Mouse (Mus musculus) retina, embryonic 14.5 days (tissue): ENCODE measurements at regions not wholly inside any gene's neighbourhood (a gene's known extent, or its start where the extent isn't known, plus 50 kb on each side); places are given as distances from the start of the nearest gene placed in this dataset.

ENCODE experiments used
- DNase-seq: peaks from one replicate; pipeline ENCODE4 v3.0.0-alpha.2; 2015; ENCODE audit warnings: low spot score

GRCm38 (mm10) chr2:46179741-46180140 lies 1062.5 kb upstream of the Zeb2 start:
- no peak for DNase-seq

- DNase-seq = no peak
These were observed 1051.3 kb upstream of the Zeb2 start for GRCm38 (mm10) chr2:46168488-46168887.

- DNase-seq = no peak
These were observed 1032.7 kb upstream of the Zeb2 start for GRCm38 (mm10) chr2:46149848-46150247.

- no peak for DNase-seq
These were observed 1002.7 kb upstream of the Zeb2 start for GRCm38 (mm10) chr2:46119871-46120270.

GRCm38 (mm10) chr2:46106991-46107390 lies 989.8 kb upstream of the Zeb2 start:
- DNase-seq = no peak

- no peak for DNase-seq
These were observed 948.0 kb upstream of the Zeb2 start for GRCm38 (mm10) chr2:46065034-46065802.

GRCm38 (mm10) chr2:46055729-46056128 lies 938.5 kb upstream of the Zeb2 start:
- no peak for DNase-seq

GRCm38 (mm10) chr2:46054902-46055301 lies 937.7 kb upstream of the Zeb2 start:
- no peak for DNase-seq

- DNase-seq = no peak
These were observed 904.7 kb upstream of the Zeb2 start for GRCm38 (mm10) chr2:46021854-46022253.

GRCm38 (mm10) chr2:46013771-46014269 lies 896.6 kb upstream of the Zeb2 start:
- DNase-seq = no peak

- no peak for DNase-seq
These were observed 895.5 kb upstream of the Zeb2 start for GRCm38 (mm10) chr2:46012716-46013115.

- DNase-seq = no peak
These were observed 858.0 kb upstream of the Zeb2 start for GRCm38 (mm10) chr2:45975157-45975556.

GRCm38 (mm10) chr2:45968635-45969034 lies 851.4 kb upstream of the Zeb2 start:
- DNase-seq = no peak

GRCm38 (mm10) chr2:45956792-45957330 lies 839.7 kb upstream of the Zeb2 start:
- peak; percentile 22 for DNase-seq

GRCm38 (mm10) chr2:45948758-45949157 lies 831.6 kb upstream of the Zeb2 start:
- DNase-seq = peak; percentile 6

GRCm38 (mm10) chr2:45925791-45926480 lies 808.7 kb upstream of the Zeb2 start:
- DNase-seq = no peak

GRCm38 (mm10) chr2:45908871-45909270 lies 791.7 kb upstream of the Zeb2 start:
- no peak for DNase-seq

- no peak for DNase-seq
These were observed 787.5 kb upstream of the Zeb2 start for GRCm38 (mm10) chr2:45904623-45905235.

- no peak for DNase-seq
These were observed 786.9 kb upstream of the Zeb2 start for GRCm38 (mm10) chr2:45904090-45904489.

- DNase-seq = no peak
These were observed 786.2 kb upstream of the Zeb2 start for GRCm38 (mm10) chr2:45903350-45903749.

GRCm38 (mm10) chr2:45901892-45902291 lies 784.7 kb upstream of the Zeb2 start:
- DNase-seq = no peak

GRCm38 (mm10) chr2:45884680-45885079 lies 767.5 kb upstream of the Zeb2 start:
- DNase-seq = no peak

- no peak for DNase-seq
These were observed 761.5 kb upstream of the Zeb2 start for GRCm38 (mm10) chr2:45878656-45879055.
